Mouse (Mus musculus): ENCODE results near the gene Tfap4.

Gene Tfap4

GRCm38 (mm10) chr16:4520673-4521072 is 39.0 kb downstream of the Tfap4 start:
- DNase-seq (ENCODE audit: inconsistent ontology term): no peak

- no peak for DNase-seq (ENCODE audit: inconsistent ontology term)
Observed at GRCm38 (mm10) chr16:4519825-4520224, 39.8 kb downstream of the Tfap4 start.

GRCm38 (mm10) chr16:4519157-4519556 is 40.5 kb downstream of the Tfap4 start:
- DNase-seq (ENCODE audit: inconsistent ontology term): no peak

GRCm38 (mm10) chr16:4517906-4518305 is 41.7 kb downstream of the Tfap4 start:
- DNase-seq (ENCODE audit: inconsistent ontology term): no peak

GRCm38 (mm10) chr16:4514383-4514782 is 45.3 kb downstream of the Tfap4 start:
- DNase-seq (ENCODE audit: inconsistent ontology term): no peak

GRCm38 (mm10) chr16:4512661-4513438 is 46.8 kb downstream of the Tfap4 start:
- DNase-seq (ENCODE audit: inconsistent ontology term): peak; percentile 77

GRCm38 (mm10) chr16:4511371-4511770 is 48.3 kb downstream of the Tfap4 start:
- no peak for DNase-seq (ENCODE audit: inconsistent ontology term)

GRCm38 (mm10) chr16:4506181-4506580 is 53.5 kb downstream of the Tfap4 start:
- DNase-seq (ENCODE audit: inconsistent ontology term): no peak

- DNase-seq (ENCODE audit: inconsistent ontology term): no peak
Observed at GRCm38 (mm10) chr16:4503495-4503894, 56.2 kb downstream of the Tfap4 start.

- DNase-seq (ENCODE audit: inconsistent ontology term): no peak
Observed at GRCm38 (mm10) chr16:4502568-4502967, 57.1 kb downstream of the Tfap4 start.

GRCm38 (mm10) chr16:4501703-4502102 is 58.0 kb downstream of the Tfap4 start:
- no peak for DNase-seq (ENCODE audit: inconsistent ontology term)

- DNase-seq (ENCODE audit: inconsistent ontology term): no peak
Observed at GRCm38 (mm10) chr16:4500598-4501385, 58.9 kb downstream of the Tfap4 start.

GRCm38 (mm10) chr16:4497762-4498607 is 61.7 kb downstream of the Tfap4 start:
- no peak for DNase-seq (ENCODE audit: inconsistent ontology term)

- no peak for DNase-seq (ENCODE audit: inconsistent ontology term)
Observed at GRCm38 (mm10) chr16:4496470-4496869, 63.2 kb downstream of the Tfap4 start.

- DNase-seq (ENCODE audit: inconsistent ontology term): no peak
Observed at GRCm38 (mm10) chr16:4495861-4496260, 63.8 kb downstream of the Tfap4 start.
